Mouse (Mus musculus): Measurements from ENCODE around the gene Cisd2. TPM values are rescaled to one million over a fixed set of nuclear protein-coding genes. Genes with fewer than 3 reads are reported as not detected.

Gene Cisd2
- polyA plus RNA-seq, 1 experiment: not detected

GRCm38 (mm10) chr3:135420542-135421309 lies 3.0 kb downstream of the Cisd2 start:
- WGBS: 84% methylated on average over 9 of the region's 9 CpGs
- H3K4me3 ChIP-seq (ENCODE audit: insufficient read depth, low read depth, low read length): no peak overlapping the region
- no peak overlapping the region for H3K27ac ChIP-seq (ENCODE audit: insufficient read depth, low read depth, low read length)
- no peaks in the 10 kb centered on the region for H3K4me1 ChIP-seq (ENCODE audit: control insufficient read depth, insufficient read depth, low read length)
- TF ChIP-seq POLR2A (IDR thresholded peaks at IDR 0.05; ENCODE audit: insufficient read depth, low read depth, low read length) (no peak), CTCF (IDR thresholded peaks at IDR 0.05; ENCODE audit: insufficient read depth, low read depth, low read length) (no peak)

- no peak overlapping the region for H3K4me3 ChIP-seq (ENCODE audit: insufficient read depth, low read depth, low read length)
- TF ChIP-seq CTCF (IDR thresholded peaks at IDR 0.05; ENCODE audit: insufficient read depth, low read depth, low read length) (no peak), POLR2A (IDR thresholded peaks at IDR 0.05; ENCODE audit: insufficient read depth, low read depth, low read length) (no peak)
- WGBS: 87% methylated on average over 3 of the region's 3 CpGs
- H3K4me1 ChIP-seq (ENCODE audit: control insufficient read depth, insufficient read depth, low read length): no peaks in the 10 kb centered on the region
- no peak overlapping the region for H3K27ac ChIP-seq (ENCODE audit: insufficient read depth, low read depth, low read length)
These were observed 5.9 kb downstream of the Cisd2 start for GRCm38 (mm10) chr3:135417799-135418198.

- H3K4me1 ChIP-seq (ENCODE audit: control insufficient read depth, insufficient read depth, low read length): no peaks in the 10 kb centered on the region
- WGBS: 90% methylated on average over 3 of the region's 3 CpGs
- TF ChIP-seq CTCF (IDR thresholded peaks at IDR 0.05; ENCODE audit: insufficient read depth, low read depth, low read length): no peak
- TF ChIP-seq POLR2A (IDR thresholded peaks at IDR 0.05; ENCODE audit: insufficient read depth, low read depth, low read length): no peak
- no peak overlapping the region for H3K27ac ChIP-seq (ENCODE audit: insufficient read depth, low read depth, low read length)
- no peak overlapping the region for H3K4me3 ChIP-seq (ENCODE audit: insufficient read depth, low read depth, low read length)
These were observed 6.5 kb downstream of the Cisd2 start for GRCm38 (mm10) chr3:135417245-135417644.

- TF ChIP-seq CTCF (IDR thresholded peaks at IDR 0.05; ENCODE audit: insufficient read depth, low read depth, low read length) (no peak), POLR2A (IDR thresholded peaks at IDR 0.05; ENCODE audit: insufficient read depth, low read depth, low read length) (no peak)
- 84% methylated on average over 9 of the region's 9 CpGs for WGBS
- Histone ChIP-seq H3K4me1 (ENCODE audit: control insufficient read depth, insufficient read depth, low read length) (no peaks in the 10 kb centered on the region), H3K4me3 (ENCODE audit: insufficient read depth, low read depth, low read length) (no peak overlapping the region), H3K27ac (ENCODE audit: insufficient read depth, low read depth, low read length) (no peak overlapping the region)
These were observed 11.9 kb downstream of the Cisd2 start for GRCm38 (mm10) chr3:135411824-135412223.

GRCm38 (mm10) chr3:135411056-135411455 lies 12.7 kb downstream of the Cisd2 start:
- 94% methylated on average over 12 of the region's 12 CpGs for WGBS
- H3K27ac ChIP-seq (ENCODE audit: insufficient read depth, low read depth, low read length): no peak overlapping the region
- TF ChIP-seq CTCF (IDR thresholded peaks at IDR 0.05; ENCODE audit: insufficient read depth, low read depth, low read length) (no peak), POLR2A (IDR thresholded peaks at IDR 0.05; ENCODE audit: insufficient read depth, low read depth, low read length) (no peak)

GRCm38 (mm10) chr3:135409219-135409618 lies 14.5 kb downstream of the Cisd2 start:
- 98% methylated on average over 5 of the region's 5 CpGs for WGBS
- no peak overlapping the region for H3K4me3 ChIP-seq (ENCODE audit: insufficient read depth, low read depth, low read length)
- no peaks in the 10 kb centered on the region for H3K4me1 ChIP-seq (ENCODE audit: control insufficient read depth, insufficient read depth, low read length)
- no peak overlapping the region for H3K27ac ChIP-seq (ENCODE audit: insufficient read depth, low read depth, low read length)
- TF ChIP-seq POLR2A (IDR thresholded peaks at IDR 0.05; ENCODE audit: insufficient read depth, low read depth, low read length) (no peak), CTCF (IDR thresholded peaks at IDR 0.05; ENCODE audit: insufficient read depth, low read depth, low read length) (no peak)

More at GRCm38 (mm10) chr3:135411056-135411455, 12.7 kb downstream of the Cisd2 start:
- no peaks in the 10 kb centered on the region for H3K4me1 ChIP-seq (ENCODE audit: control insufficient read depth, insufficient read depth, low read length)
- H3K4me3 ChIP-seq (ENCODE audit: insufficient read depth, low read depth, low read length): no peak overlapping the region

GRCm38 (mm10) chr3:135407351-135407750 lies 16.4 kb downstream of the Cisd2 start:
- no peak overlapping the region for H3K4me3 ChIP-seq (ENCODE audit: insufficient read depth, low read depth, low read length)
- TF ChIP-seq POLR2A (IDR thresholded peaks at IDR 0.05; ENCODE audit: insufficient read depth, low read depth, low read length) (no peak), CTCF (IDR thresholded peaks at IDR 0.05; ENCODE audit: insufficient read depth, low read depth, low read length) (no peak)
- 84% methylated on average over 9 of the region's 9 CpGs for WGBS
- H3K4me1 ChIP-seq (ENCODE audit: control insufficient read depth, insufficient read depth, low read length): peaks cover 7% of the 10 kb centered on the region
- H3K27ac ChIP-seq (ENCODE audit: insufficient read depth, low read depth, low read length): no peak overlapping the region

- H3K27ac ChIP-seq (ENCODE audit: insufficient read depth, low read depth, low read length): no peak overlapping the region
- 25% methylated on average over 4 of the region's 4 CpGs for WGBS
- TF ChIP-seq CTCF (IDR thresholded peaks at IDR 0.05; ENCODE audit: insufficient read depth, low read depth, low read length) (no peak), POLR2A (IDR thresholded peaks at IDR 0.05; ENCODE audit: insufficient read depth, low read depth, low read length) (no peak)
These were observed 19.1 kb downstream of the Cisd2 start for GRCm38 (mm10) chr3:135404599-135404998.

GRCm38 (mm10) chr3:135403856-135404255 lies 19.9 kb downstream of the Cisd2 start:
- whole genome bisulfite sequencing: 75% methylated on average over 5 of the region's 5 CpGs
- TF ChIP-seq CTCF (IDR thresholded peaks at IDR 0.05; ENCODE audit: insufficient read depth, low read depth, low read length): no peak
- TF ChIP-seq POLR2A (IDR thresholded peaks at IDR 0.05; ENCODE audit: insufficient read depth, low read depth, low read length): no peak
- Histone ChIP-seq H3K4me1 (ENCODE audit: control insufficient read depth, insufficient read depth, low read length) (peaks cover 7% of the 10 kb centered on the region), H3K4me3 (ENCODE audit: insufficient read depth, low read depth, low read length) (no peak overlapping the region), H3K27ac (ENCODE audit: insufficient read depth, low read depth, low read length) (no peak overlapping the region)

More at GRCm38 (mm10) chr3:135404599-135404998, 19.1 kb downstream of the Cisd2 start:
- no peak overlapping the region for H3K4me3 ChIP-seq (ENCODE audit: insufficient read depth, low read depth, low read length)
- peaks cover 7% of the 10 kb centered on the region for H3K4me1 ChIP-seq (ENCODE audit: control insufficient read depth, insufficient read depth, low read length)
